Mouse (Mus musculus): ENCODE results near the gene Herc4. TPM values are rescaled to one million over a fixed set of nuclear protein-coding genes. Genes with fewer than 3 reads are reported as not detected.

Herc4 gene
- total and polyA plus RNA-seq, 2 experiments from 2014 or later, result 20.4 to 24.8 TPM

DNA sequence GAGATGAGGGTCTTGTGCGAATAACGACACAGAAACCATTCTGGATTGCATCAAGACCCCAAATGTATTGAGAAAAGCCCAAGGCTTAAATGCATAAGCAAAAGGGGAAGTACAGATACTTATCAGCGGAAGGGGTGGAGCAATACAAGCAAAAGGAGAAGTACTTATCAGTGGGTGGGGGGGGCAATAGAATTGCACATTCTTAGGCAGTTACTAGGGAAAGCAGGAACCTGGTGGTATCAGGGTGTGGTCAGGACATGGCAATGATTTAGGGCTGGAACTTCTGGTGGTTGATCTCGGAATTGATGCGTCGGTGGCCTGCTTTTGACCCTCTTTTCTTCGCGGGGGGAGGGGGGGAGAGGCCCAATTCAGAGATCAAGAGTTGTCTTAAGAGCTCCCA is 7.7 kb upstream of the Herc4 start:
- Histone ChIP-seq H3K27ac (ENCODE audit: low read depth, low read length) (no peak overlapping the region), H3K27me3 (ENCODE audit: insufficient read depth, low read length) (no peaks in the 10 kb centered on the region), H3K4me1 (ENCODE audit: insufficient read depth, low read length) (no peaks in the 10 kb centered on the region), H3K4me2 (ENCODE audit: low read depth, low read length, poor library complexity, severe bottlenecking) (no peak overlapping the region), H3K36me3 (ENCODE audit: insufficient read depth, low read length) (no peaks in the 10 kb centered on the region), H3K4me3 (ENCODE audit: low read depth, low read length) (no peak overlapping the region), H3K9ac (replicated peaks; ENCODE audit: low read length, poor library complexity, severe bottlenecking) (no peak overlapping the region), H3K9me3 (ENCODE audit: low read length) (no peaks in the 10 kb centered on the region)
- TF ChIP-seq CTCF (IDR thresholded peaks at IDR 0.05), result no peak
- WGBS, result 83% methylated on average over 8 of the region's 8 CpGs
- DNase-seq (ENCODE audit: low spot score) (no peak), ATAC-seq (ENCODE audit: low FRiP score) (no peak)

DNA sequence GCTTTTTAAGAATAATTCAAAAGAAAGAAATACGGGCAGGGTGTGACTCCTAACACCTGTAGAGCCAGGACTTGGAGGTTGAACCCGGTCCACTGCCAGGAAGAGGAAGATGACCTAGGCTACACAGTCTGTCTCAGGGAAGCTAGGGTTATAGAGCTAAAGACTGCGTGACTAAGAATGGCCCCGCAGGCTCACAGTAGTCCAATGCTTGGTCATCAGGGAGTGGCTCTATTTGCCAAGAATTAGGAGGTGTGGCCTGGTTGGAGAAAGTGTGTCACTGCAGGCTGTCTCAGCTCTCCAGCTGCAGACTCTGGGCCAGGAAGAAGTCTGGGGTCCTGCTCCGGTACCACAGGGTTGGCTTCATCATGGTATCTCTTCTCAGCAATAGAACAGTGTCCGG is 6.9 kb upstream of the Herc4 start:
- Histone ChIP-seq H3K4me3 (ENCODE audit: low read depth, low read length) (no peak overlapping the region), H3K27ac (ENCODE audit: low read depth, low read length) (no peak overlapping the region), H3K27me3 (ENCODE audit: insufficient read depth, low read length) (no peaks in the 10 kb centered on the region), H3K4me2 (ENCODE audit: low read depth, low read length, poor library complexity, severe bottlenecking) (no peak overlapping the region), H3K4me1 (ENCODE audit: insufficient read depth, low read length) (no peaks in the 10 kb centered on the region), H3K9me3 (ENCODE audit: low read length) (no peaks in the 10 kb centered on the region), H3K36me3 (ENCODE audit: insufficient read depth, low read length) (no peaks in the 10 kb centered on the region), H3K9ac (replicated peaks; ENCODE audit: low read length, poor library complexity, severe bottlenecking) (no peak overlapping the region)
- WGBS, result 94% methylated on average over 6 of the region's 6 CpGs
- DNase-seq (ENCODE audit: low spot score) (no peak), ATAC-seq (ENCODE audit: low FRiP score) (no peak)
- TF ChIP-seq CTCF (IDR thresholded peaks at IDR 0.05), result no peak

DNA sequence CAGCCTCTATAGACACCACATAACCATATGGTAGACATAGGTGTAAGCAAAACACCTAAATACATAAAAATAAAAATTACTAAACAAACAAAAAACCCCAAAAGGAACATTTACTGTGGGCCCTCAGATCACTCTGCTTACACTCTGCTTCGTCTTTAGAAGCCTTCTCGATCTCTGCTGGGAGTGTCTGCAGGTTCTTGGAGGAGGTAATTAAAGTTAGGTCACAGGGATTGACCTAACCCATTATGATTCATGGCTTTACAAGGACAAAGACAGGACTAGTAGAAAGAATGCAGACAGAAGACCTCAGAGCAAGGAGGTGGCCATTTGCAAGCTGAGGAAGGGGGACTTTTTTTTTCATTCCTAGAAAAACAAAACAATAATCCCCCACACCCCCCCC is 6.4 kb upstream of the Herc4 start:
- WGBS, result 56% methylated on average over 2 of the region's 2 CpGs
- no peak overlapping the region for H3K4me3 ChIP-seq (ENCODE audit: low read depth, low read length)
- TF ChIP-seq CTCF (IDR thresholded peaks at IDR 0.05), result no peak
- DNase-seq (ENCODE audit: low spot score) (no peak), ATAC-seq (ENCODE audit: low FRiP score) (no peak)
- no peak overlapping the region for H3K4me2 ChIP-seq (ENCODE audit: low read depth, low read length, poor library complexity, severe bottlenecking)
- H3K9ac ChIP-seq (replicated peaks; ENCODE audit: low read length, poor library complexity, severe bottlenecking), result no peak overlapping the region
- no peaks in the 10 kb centered on the region for H3K27me3 ChIP-seq (ENCODE audit: insufficient read depth, low read length)
- peaks cover under 1% of the 10 kb centered on the region; the same call in 1 of the 2 replicates for H3K4me1 ChIP-seq (ENCODE audit: insufficient read depth, low read length)
- H3K27ac ChIP-seq (ENCODE audit: low read depth, low read length), result no peak overlapping the region
- H3K9me3 ChIP-seq (ENCODE audit: low read length), result no peaks in the 10 kb centered on the region
- no peaks in the 10 kb centered on the region for H3K36me3 ChIP-seq (ENCODE audit: insufficient read depth, low read length)

DNA sequence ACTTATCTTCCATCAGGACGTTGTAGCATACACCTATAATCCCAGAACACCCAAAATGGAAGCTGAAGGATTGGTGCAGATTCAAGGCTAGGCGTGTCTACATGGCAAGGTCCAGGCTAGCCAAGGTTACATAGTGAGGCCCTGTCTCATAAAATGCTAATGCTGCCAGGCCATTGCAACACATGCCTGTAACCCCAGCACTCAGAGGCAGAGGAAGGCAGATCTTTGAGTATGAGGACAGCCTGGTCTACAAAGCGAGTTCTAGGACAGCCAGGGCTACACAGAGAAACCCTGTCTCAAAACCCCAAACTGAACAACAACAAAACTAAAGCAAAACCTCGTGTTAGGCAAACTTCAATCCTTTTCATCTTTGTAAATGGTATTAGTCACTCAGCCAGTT is 5.5 kb upstream of the Herc4 start:
- no peak for DNase-seq (ENCODE audit: low spot score)
- H3K9ac ChIP-seq (replicated peaks; ENCODE audit: low read length, poor library complexity, severe bottlenecking), result no peak overlapping the region
- no peak for ATAC-seq (ENCODE audit: low FRiP score)
- H3K36me3 ChIP-seq (ENCODE audit: insufficient read depth, low read length), result no peaks in the 10 kb centered on the region
- WGBS, result 75% methylated on average over 4 of the region's 4 CpGs
- H3K4me3 ChIP-seq (ENCODE audit: low read depth, low read length), result no peak overlapping the region
- H3K4me2 ChIP-seq (ENCODE audit: low read depth, low read length, poor library complexity, severe bottlenecking), result no peak overlapping the region
- H3K9me3 ChIP-seq (ENCODE audit: low read length), result no peaks in the 10 kb centered on the region
- TF ChIP-seq CTCF (IDR thresholded peaks at IDR 0.05), result no peak
- no peak overlapping the region for H3K27ac ChIP-seq (ENCODE audit: low read depth, low read length)
- no peaks in the 10 kb centered on the region for H3K27me3 ChIP-seq (ENCODE audit: insufficient read depth, low read length)
- H3K4me1 ChIP-seq (ENCODE audit: insufficient read depth, low read length), result peaks cover 8% of the 10 kb centered on the region; the same call in 1 of the 2 replicates

DNA sequence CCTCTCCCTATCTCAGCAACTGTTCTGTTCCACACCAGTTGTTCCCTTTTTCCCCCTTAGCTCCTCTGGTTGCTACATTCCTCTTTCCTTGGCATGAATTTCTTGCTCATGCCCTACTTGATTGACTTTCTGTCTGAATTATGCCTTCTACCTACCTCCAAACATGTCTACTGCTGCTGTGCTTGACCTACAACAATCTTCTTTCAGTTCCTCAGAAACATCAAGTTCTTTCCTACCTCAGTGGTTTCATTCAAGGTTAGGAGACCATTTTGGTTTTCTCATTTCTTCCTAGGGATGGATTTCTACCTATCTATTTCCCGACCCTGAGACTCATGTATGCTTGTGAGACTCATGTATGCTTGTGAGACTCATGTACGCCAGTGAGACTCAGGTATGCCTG is 3.8 kb upstream of the Herc4 start:
- H3K27me3 ChIP-seq (ENCODE audit: insufficient read depth, low read length), result no peaks in the 10 kb centered on the region
- H3K36me3 ChIP-seq (ENCODE audit: insufficient read depth, low read length), result no peaks in the 10 kb centered on the region
- H3K9me3 ChIP-seq (ENCODE audit: low read length), result no peaks in the 10 kb centered on the region
- ATAC-seq (ENCODE audit: low FRiP score), result no peak
- H3K4me2 ChIP-seq (ENCODE audit: low read depth, low read length, poor library complexity, severe bottlenecking), result no peak overlapping the region
- H3K27ac ChIP-seq (ENCODE audit: low read depth, low read length), result no peak overlapping the region
- H3K9ac ChIP-seq (replicated peaks; ENCODE audit: low read length, poor library complexity, severe bottlenecking), result no peak overlapping the region
- no peak overlapping the region for H3K4me3 ChIP-seq (ENCODE audit: low read depth, low read length)
- peaks cover 8% of the 10 kb centered on the region; the same call in 1 of the 2 replicates for H3K4me1 ChIP-seq (ENCODE audit: insufficient read depth, low read length)
- TF ChIP-seq CTCF (IDR thresholded peaks at IDR 0.05), result no peak
- 83% methylated on average over 2 of the region's 2 CpGs for WGBS
- DNase-seq (ENCODE audit: low spot score), result no peak

DNA sequence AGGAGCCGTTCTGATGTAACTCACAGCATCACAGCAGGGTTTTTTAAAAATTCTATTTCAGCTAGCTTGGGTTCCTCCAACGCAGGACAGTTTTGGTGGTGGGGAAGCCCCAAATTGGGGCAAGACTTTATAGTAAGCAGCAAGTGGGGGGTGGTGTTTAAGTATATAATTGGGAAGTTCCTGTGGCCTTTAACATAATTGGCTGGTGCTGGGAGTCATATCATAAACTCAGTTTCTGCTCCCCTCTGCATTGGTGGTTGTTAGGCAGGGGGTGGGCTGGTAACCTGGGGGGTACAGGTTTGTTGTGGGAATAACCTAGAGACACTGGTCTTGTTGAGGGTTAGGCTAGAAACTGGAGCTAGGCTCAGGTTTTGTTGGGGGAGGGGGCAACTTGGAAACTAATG is 2.7 kb upstream of the Herc4 start:
- WGBS, result 80% methylated on average over 2 of the region's 2 CpGs

More for the DNA sequence above, 2.7 kb upstream of the Herc4 start:
- H3K9me3 ChIP-seq (ENCODE audit: low read length), result no peaks in the 10 kb centered on the region
- H3K4me3 ChIP-seq (ENCODE audit: low read depth, low read length), result no peak overlapping the region
- ATAC-seq (ENCODE audit: low FRiP score), result no peak
- H3K27ac ChIP-seq (ENCODE audit: low read depth, low read length), result no peak overlapping the region
- no peak overlapping the region for H3K4me2 ChIP-seq (ENCODE audit: low read depth, low read length, poor library complexity, severe bottlenecking)
- DNase-seq (ENCODE audit: low spot score), result no peak
- no peak overlapping the region for H3K9ac ChIP-seq (replicated peaks; ENCODE audit: low read length, poor library complexity, severe bottlenecking)
- no peak for TF ChIP-seq CTCF (IDR thresholded peaks at IDR 0.05)
- H3K27me3 ChIP-seq (ENCODE audit: insufficient read depth, low read length), result no peaks in the 10 kb centered on the region
- H3K4me1 ChIP-seq (ENCODE audit: insufficient read depth, low read length), result peaks cover 8% of the 10 kb centered on the region; the same call in 1 of the 2 replicates
- no peaks in the 10 kb centered on the region for H3K36me3 ChIP-seq (ENCODE audit: insufficient read depth, low read length)
